24 mouse cellular contexts compared by ENCODE assay signal in genomic region chr7:46501458-46501857, GRCm38 (mm10).
A peak's percentile ranks its signal among the peaks of the same experiment; 100 is the strongest.
DNase-seq lines count a peak whose midpoint lies in the region; ATAC-seq and TF ChIP-seq lines count a peak whose summit lies in the region.
"Had no signal": no experiment of that assay in that cellular context is flagged by ENCODE, and none has a peak within 500 bp of the region (broad histone marks: within the 10 kb centered on the region; RNA-seq: fewer than 3 reads in every experiment).

No protein-coding gene starts in this region.

- no peaks in the 10 kb centered on the region for H3K79me2 ChIP-seq in MEL (ENCODE audit: control insufficient read depth, insufficient read depth, low read length, poor library complexity)

- H3K4me1 ChIP-seq in MEL (ENCODE audit: control insufficient read depth in 1 of 2, insufficient read depth in 2 of 2, low read length in 2 of 2): peaks cover 10 to 30% of the 10 kb centered on the region in 2 experiments
- no peaks in the 10 kb centered on the region for H3K4me1 ChIP-seq in heart, embryonic 10.5 days
- H3K4me1 ChIP-seq: embryonic facial prominence, embryonic 13.5 days; embryonic facial prominence, embryonic 15.5 days; forebrain, embryonic 12.5 days had no signal

- peak; percentile 49 for DNase-seq in MEL (ENCODE audit: low read depth, low spot score)
- no peak for DNase-seq in urinary bladder, adult 18-20 months (ENCODE audit: low spot score in 2 of 2)
- DNase-seq in heart, embryonic 10.5 days (ENCODE audit: low spot score): no peak
- no peak for DNase-seq in adrenal gland, adult (ENCODE audit: inconsistent age in 2 of 2, low spot score in 1 of 2)
- DNase-seq: adrenal gland, adult 8-10 months; adrenal gland, postnatal 14 days; adrenal gland, postnatal 36 days; B cell, adult 2 months; cerebellum, adult 11-12 months; cerebellum, adult 2 months; cerebellum, adult 9-10 months; cerebellum, postnatal 10 days; cerebellum, postnatal 25 days; embryo, embryonic 11 days had no signal

- no peak for TF ChIP-seq CTCF in MEL (IDR thresholded peaks at IDR 0.05 in 2 of 3, conservative IDR thresholded peaks at IDR 0.05 in 1 of 3; ENCODE audit: control insufficient read depth in 1 of 3, insufficient read depth in 1 of 3, low read depth in 2 of 3, low read length in 3 of 3, poor library complexity in 1 of 3, severe bottlenecking in 1 of 3)

- no peak overlapping the region for H3K4me3 ChIP-seq in MEL (ENCODE audit: control insufficient read depth in 1 of 2, insufficient read depth in 1 of 2, low read depth in 2 of 2, low read length in 2 of 2)
- H3K4me3 ChIP-seq in heart, embryonic 10.5 days: no peak overlapping the region
- H3K4me3 ChIP-seq: embryonic facial prominence, embryonic 13.5 days; embryonic facial prominence, embryonic 15.5 days; erythroblast, embryonic 14.5 days; forebrain, embryonic 10.5 days; forebrain, embryonic 12.5 days had no signal

- no peak for TF ChIP-seq RAD21 in MEL (IDR thresholded peaks at IDR 0.05; ENCODE audit: low read depth, low read length)

- H3K27ac ChIP-seq in MEL (ENCODE audit: control insufficient read depth, low read depth, low read length): peak overlapping the region; percentile 47
- H3K27ac ChIP-seq in heart, embryonic 10.5 days: no peak overlapping the region
- H3K27ac ChIP-seq: embryonic facial prominence, embryonic 13.5 days; embryonic facial prominence, embryonic 15.5 days; forebrain, embryonic 10.5 days; forebrain, embryonic 12.5 days had no signal

- 70% methylated on average over 2 of the region's 2 CpGs for WGBS in heart, embryonic 10.5 days

- TF ChIP-seq EP300 in MEL (IDR thresholded peaks at IDR 0.05; ENCODE audit: low read depth in 1 of 2, low read length in 2 of 2): peak; percentile 61 to 77

- 0 out of 2 replicates have a peak, but pooled peaks have one; percentile 26 for ATAC-seq in megakaryocyte progenitor cell, adult 5-6 weeks (replicated peaks; ENCODE audit: poor library complexity)
- ATAC-seq: CD4-positive, CD25-positive, alpha-beta regulatory T cell, adult 4 months; forebrain, embryonic 14.5 days; forebrain, embryonic 16.5 days had no signal

- no peaks in the 10 kb centered on the region for H3K9me3 ChIP-seq in MEL (replicated peaks; ENCODE audit: insufficient read depth, low read length)
- no peaks in the 10 kb centered on the region for H3K9me3 ChIP-seq in heart, embryonic 10.5 days
- H3K9me3 ChIP-seq: embryonic facial prominence, embryonic 13.5 days; embryonic facial prominence, embryonic 15.5 days; forebrain, embryonic 10.5 days; forebrain, embryonic 12.5 days had no signal

- H3K36me3 ChIP-seq in MEL (ENCODE audit: control insufficient read depth in 1 of 2, insufficient read depth in 2 of 2, low read length in 2 of 2): peaks cover 0 to 24% of the 10 kb centered on the region in 2 experiments; a peak in 2 of 4 replicates
- no peaks in the 10 kb centered on the region; the same call in 1 of the 2 replicates for H3K36me3 ChIP-seq in heart, embryonic 10.5 days
- H3K36me3 ChIP-seq: embryonic facial prominence, embryonic 13.5 days; embryonic facial prominence, embryonic 15.5 days; forebrain, embryonic 10.5 days; forebrain, embryonic 12.5 days had no signal

- no peaks in the 10 kb centered on the region for H3K27me3 ChIP-seq in MEL (ENCODE audit: control insufficient read depth in 1 of 2, insufficient read depth in 2 of 2, low read length in 2 of 2)
- H3K27me3 ChIP-seq in heart, embryonic 10.5 days (ENCODE audit: insufficient read depth, poor library complexity, severe bottlenecking): no peaks in the 10 kb centered on the region
- H3K27me3 ChIP-seq: CH12.LX; embryonic facial prominence, embryonic 13.5 days; embryonic facial prominence, embryonic 15.5 days; forebrain, embryonic 12.5 days had no signal

- H3K9ac ChIP-seq in MEL (ENCODE audit: control insufficient read depth, low read depth, low read length, poor library complexity, severe bottlenecking): no peak overlapping the region
- H3K9ac ChIP-seq: embryonic facial prominence, embryonic 13.5 days; embryonic facial prominence, embryonic 15.5 days; forebrain, embryonic 12.5 days had no signal

- no peak for TF ChIP-seq POLR2A in MEL (IDR thresholded peaks at IDR 0.05; ENCODE audit: control insufficient read depth in 1 of 2, insufficient read depth in 1 of 2, low read depth in 1 of 2, low read length in 2 of 2, poor library complexity in 1 of 2)

TF ChIP-seq in MEL, 35 proteins besides CTCF, POLR2A, EP300 and RAD21:
- TF ChIP-seq RCOR1 (IDR thresholded peaks at IDR 0.05; ENCODE audit: low read depth, low read length) (peak; percentile 56; the same call in 1 of the 2 replicates), ETS1 (IDR thresholded peaks at IDR 0.05; ENCODE audit: low read depth, low read length) (peak; percentile 18; the same call in 1 of the 2 replicates), GATA1 (IDR thresholded peaks at IDR 0.05; ENCODE audit: low read depth, low read length) (peak; percentile 72), TCF12 (IDR thresholded peaks at IDR 0.05; ENCODE audit: low read depth, low read length) (peak; percentile 55; the same call in 1 of the 2 replicates), NELFE (IDR thresholded peaks at IDR 0.05; ENCODE audit: low read depth, low read length) (no peak), NRF1 (IDR thresholded peaks at IDR 0.05; ENCODE audit: insufficient read depth, low read depth, low read length, poor library complexity, severe bottlenecking) (no peak), MXI1 (IDR thresholded peaks at IDR 0.05; ENCODE audit: low read depth, low read length) (no peak)
